Mouse (Mus musculus): Measurements from ENCODE around the gene Naa50.

Naa50 gene

GRCm38 (mm10) chr16:44200146-44200545, 60.5 kb downstream of the Naa50 start:
- no peak for DNase-seq (ENCODE audit: low read depth, low spot score)

DNA sequence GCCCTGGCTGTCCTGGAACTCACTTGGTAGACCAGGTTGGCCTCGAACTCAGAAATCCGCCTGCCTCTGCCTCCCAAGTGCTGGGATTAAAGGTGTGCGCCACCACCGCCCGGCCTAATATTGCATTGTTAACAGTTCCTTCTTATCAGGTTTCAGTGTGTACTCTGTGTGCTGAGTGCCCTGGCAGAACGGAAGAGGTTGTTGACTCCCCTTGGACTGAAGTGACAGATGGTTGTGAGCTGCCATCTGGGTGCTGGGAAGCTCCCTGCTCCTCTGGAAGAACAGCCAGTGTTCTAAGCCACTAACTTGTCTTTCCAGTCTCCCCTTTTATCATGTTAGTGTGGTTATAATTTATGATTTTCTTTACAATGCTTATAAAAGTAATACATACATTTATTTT, 64.7 kb downstream of the Naa50 start:
- DNase-seq (ENCODE audit: low read depth, low spot score), result no peak

DNA sequence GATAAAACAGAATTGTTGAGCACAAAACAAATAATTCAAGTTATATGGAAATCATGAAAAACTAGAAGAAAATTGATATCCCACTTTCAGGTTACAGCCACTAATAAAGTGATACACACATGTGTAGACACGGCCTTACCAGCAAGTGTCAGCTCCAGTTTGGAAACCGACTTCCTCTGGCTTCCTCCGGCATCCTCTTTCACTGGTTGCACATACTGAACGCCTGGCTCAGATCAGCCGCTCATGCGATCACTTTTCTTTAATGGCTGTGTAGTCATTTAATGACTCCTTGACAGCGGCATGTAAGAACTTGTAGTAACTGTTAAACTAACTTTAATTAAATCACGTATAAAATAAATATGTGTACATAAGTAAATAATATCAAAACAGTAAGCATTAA, 66.3 kb downstream of the Naa50 start:
- DNase-seq (ENCODE audit: low read depth, low spot score), result no peak

- no peak for DNase-seq (ENCODE audit: low read depth, low spot score)
Measured at GRCm38 (mm10) chr16:44210156-44211053, 70.8 kb downstream of the Naa50 start.

DNA sequence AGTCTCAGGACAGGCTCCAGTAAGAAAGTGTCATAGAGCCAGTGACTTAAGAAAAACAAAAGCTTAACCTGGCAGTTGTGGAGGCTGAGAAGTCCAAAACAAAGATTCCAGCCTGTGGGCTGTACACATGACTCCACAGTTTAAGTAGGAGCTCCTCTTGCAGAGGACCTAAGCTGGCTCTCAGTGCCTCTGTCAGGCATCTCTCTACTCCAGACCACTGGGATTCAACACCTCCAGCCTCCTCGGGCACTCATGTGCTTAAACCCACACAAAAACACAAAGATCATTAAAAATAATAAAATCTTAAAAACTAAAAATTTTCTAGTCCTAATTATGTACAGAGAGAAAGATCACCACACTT, 71.4 kb downstream of the Naa50 start:
- DNase-seq (ENCODE audit: low read depth, low spot score), result no peak

GRCm38 (mm10) chr16:44212703-44213102, 73.1 kb downstream of the Naa50 start:
- no peak for DNase-seq (ENCODE audit: low read depth, low spot score)
